Mouse (Mus musculus) MEL (cell line): ENCODE measurements around the gene Nrl.

Source experiments
- CTCF ChIP-seq, 3 experiments: IDR thresholded peaks in 2 of 3; conservative IDR thresholded peaks in 1 of 3; 2 replicates each; pipeline ENCODE4 v1.5.1; 2011 to 2012; ENCODE audit warnings: low read length in 3 of 3, low read depth in 2 of 3, mild to moderate bottlenecking in 2 of 3, improper control_type of control experiment in 1 of 3, inconsistent platforms in 1 of 3, mixed read lengths in 1 of 3, moderate library complexity in 1 of 3; ENCODE audit not compliant: control insufficient read depth in 1 of 3, insufficient read depth in 1 of 3, poor library complexity in 1 of 3, severe bottlenecking in 1 of 3
- MYC ChIP-seq: IDR thresholded peaks from 2 replicates; pipeline ENCODE4 v1.6.1; 2011; ENCODE audit warnings: low read depth, mild to moderate bottlenecking, low read length, improper control_type of control experiment, moderate library complexity
- SMC3 ChIP-seq: IDR thresholded peaks from 2 replicates; pipeline ENCODE4 v1.6.1; 2011; ENCODE audit warnings: low read depth, low read length, improper control_type of control experiment
- ZKSCAN1 ChIP-seq: IDR thresholded peaks from 2 replicates; pipeline ENCODE4 v1.6.1; 2012; ENCODE audit warnings: low read depth, mild to moderate bottlenecking, inconsistent platforms, low read length, improper control_type of control experiment, moderate library complexity

DNA sequence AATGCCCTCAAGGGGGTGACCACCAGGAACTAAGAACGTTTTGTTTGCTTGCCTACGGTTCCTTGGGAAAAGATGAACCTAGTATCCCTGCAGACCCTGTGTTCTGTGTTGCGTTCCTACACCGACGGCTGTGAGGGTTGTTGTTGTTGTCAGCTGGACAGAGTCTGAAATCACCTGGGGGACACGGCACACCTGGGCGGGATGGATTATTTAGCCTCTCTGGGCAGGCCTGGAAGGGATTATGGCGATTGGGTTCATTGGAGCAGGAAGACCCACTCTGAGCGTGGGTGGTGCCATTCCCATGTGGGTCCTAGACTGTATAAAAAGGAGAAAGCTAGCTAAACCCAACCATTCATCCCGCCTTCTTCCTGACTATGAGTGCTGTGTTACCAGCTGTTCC, 37.1 kb upstream of the Nrl start:
- TF ChIP-seq SMC3, result no peak
- no peak for TF ChIP-seq CTCF (IDR thresholded peaks at IDR 0.05 in 2 of 3, conservative IDR thresholded peaks at IDR 0.05 in 1 of 3; ENCODE audit: control insufficient read depth in 1 of 3, insufficient read depth in 1 of 3, low read depth in 2 of 3, low read length in 3 of 3, poor library complexity in 1 of 3, severe bottlenecking in 1 of 3)
- TF ChIP-seq ZKSCAN1, result no peak
- no peak for TF ChIP-seq MYC
